Mouse (Mus musculus): ENCODE measurements around the gene Cyp2c55.

The Cyp2c55 gene

DNA sequence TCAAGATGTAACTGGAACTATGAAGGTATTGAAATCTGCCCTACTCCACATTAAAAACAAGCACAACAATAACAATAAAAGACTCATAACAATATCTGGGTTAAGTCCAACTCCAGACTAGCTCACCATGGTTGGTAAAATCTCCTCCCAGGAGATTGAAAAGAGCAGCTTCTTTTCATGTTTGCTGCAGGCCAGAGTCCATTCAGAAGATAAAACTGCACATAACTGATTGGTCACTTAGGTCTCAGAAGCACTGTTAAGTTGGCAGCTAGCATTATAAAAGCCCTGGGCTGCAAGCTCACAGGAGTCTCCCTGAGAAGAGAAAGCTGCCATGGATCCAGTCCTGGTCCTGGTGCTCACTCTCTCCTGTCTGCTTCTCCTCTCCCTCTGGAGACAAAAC is at the start of gene Cyp2c55:
Gene Cyp2c55 (plus strand): TSS at position 305 of the 400 bp plus-strand sequence.
- no peak for DNase-seq (ENCODE audit: low spot score)

DNA sequence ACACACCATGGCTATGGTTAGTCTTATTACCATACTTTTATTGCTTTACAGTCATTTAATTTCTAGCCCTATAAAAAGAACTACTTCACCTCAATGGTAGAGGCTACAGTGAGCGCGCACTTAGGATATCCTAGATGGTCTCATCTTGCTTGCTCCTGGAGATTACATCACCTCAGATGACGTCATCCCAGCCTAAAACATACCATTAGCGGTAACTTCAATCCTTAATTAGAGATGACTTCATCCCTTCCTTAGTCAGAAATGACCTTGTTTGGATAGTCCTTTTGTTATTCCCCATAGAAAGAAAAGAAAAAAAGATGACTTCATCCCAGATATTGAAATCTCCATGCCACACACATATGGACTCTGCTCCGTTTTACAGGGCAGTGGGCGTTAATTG is 36.1 kb upstream of the Cyp2c55 start:
- DNase-seq (ENCODE audit: low spot score), result no peak

DNA sequence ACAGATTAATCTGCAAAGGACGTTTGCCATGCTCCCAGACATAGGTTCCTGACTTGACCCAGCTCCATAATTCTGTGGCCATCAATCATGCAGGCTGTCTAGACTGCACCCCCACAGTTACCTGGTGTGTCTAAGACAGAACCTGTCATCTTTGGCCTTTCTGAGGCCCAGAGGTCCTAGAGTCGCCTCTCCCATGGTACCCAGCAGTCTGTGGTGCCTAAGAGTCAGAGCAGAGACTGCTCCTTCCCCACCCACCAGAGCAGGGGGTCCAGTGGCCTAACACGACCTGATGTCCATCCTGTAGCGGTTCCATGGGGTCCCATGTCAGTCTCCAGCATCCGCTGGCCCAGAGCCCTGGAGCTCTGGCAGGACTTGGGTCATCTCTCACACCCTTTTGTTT is 34.2 kb upstream of the Cyp2c55 start:
- no peak for DNase-seq (ENCODE audit: low spot score)

DNA sequence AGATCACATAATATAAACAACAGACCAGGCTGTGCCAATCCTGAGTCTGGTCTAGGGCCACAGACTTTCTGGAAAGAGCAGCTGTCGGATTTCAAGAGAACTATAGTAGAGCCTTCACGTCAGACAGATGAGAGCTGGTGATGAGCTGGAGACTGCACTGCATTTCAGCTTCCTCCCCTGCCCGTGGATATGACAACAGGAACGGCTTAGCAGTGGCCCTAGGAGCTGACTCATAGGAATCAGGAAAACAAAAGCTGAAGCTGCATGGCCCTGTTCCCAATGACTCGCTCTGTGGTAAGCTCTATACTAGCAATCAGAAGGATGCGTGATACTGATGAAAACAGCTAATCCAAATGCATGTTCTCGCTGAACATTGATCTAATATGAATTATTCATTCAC is 33.2 kb upstream of the Cyp2c55 start:
- DNase-seq (ENCODE audit: low spot score), result no peak

DNA sequence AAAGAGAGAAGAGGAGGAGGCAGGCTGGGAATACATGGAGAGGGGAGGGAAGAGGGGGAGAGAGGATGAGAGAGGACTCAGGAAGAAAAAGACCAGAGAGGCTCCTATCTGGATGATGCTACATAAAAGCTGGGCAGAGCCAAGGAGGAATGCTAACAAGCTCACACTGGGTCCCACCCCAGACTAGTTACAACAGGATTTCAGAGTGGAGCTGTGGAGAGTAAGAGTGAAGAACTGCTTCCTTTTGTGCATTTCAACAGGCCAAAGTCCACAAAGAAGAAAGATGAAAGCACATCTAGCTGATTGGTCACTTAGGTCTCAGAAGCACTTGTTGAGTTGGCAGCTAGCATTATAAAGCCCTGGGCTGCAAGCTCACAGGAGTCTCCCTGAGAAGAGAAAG is 30.6 kb upstream of the Cyp2c55 start:
- no peak for DNase-seq (ENCODE audit: low spot score)

DNA sequence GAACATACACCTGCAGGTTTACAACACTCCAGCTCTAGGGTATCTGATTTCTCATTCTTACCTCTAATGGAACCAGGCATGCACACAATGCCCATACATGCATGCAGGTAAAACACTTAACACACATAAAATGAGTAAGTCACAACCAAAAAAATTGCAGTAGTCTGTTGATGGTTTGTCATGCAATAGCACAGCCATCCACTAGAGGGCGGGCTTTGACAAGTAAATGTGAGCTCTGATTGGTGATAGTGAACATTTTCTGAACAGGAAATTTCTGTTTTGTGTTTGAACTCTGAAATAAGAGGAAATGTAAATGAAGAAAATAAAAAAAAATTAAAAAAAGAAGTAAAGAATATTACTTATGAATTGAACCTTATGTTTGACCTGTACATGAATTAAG is 24.9 kb upstream of the Cyp2c55 start:
- DNase-seq (ENCODE audit: low spot score), result peak; percentile 28

DNA sequence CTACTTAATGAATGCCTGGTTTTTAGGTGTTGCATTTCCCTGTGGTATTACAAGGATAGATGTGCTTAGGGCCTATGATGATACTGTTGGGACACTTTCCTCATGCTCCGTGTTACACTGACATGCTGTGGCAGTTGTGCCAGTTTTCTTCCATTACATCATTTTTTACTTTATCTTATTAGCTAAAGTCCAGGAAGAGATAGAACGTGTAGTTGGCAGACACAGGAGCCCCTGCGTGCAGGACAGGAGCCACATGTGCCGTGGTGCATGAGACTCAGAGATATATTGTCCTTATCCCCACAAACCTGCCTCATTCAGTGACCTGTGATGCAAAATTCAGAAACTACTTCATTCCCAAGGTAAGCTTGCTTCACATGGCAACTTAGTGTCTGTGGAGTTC is 8.6 kb upstream of the Cyp2c55 start:
- DNase-seq (ENCODE audit: low spot score), result no peak

DNA sequence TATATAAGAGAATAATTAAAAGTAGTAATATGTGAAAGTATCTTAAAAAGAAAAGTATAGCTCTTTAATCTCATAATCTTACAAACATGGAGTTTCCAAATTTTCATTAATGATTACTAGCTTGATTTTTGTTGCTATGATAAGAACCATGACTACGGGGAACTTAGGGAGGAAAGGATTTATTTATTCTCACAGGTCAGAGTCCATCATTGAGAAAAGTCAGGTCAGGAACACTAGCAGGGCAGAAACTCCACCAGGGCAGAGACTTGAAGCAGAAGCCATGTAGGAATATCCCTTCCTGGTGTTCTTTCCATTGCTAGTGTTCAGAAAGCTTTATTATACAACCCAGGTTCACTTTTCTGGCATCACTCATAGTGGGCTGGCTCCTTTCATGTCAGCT is 8.1 kb upstream of the Cyp2c55 start:
- DNase-seq (ENCODE audit: low spot score), result no peak

DNA sequence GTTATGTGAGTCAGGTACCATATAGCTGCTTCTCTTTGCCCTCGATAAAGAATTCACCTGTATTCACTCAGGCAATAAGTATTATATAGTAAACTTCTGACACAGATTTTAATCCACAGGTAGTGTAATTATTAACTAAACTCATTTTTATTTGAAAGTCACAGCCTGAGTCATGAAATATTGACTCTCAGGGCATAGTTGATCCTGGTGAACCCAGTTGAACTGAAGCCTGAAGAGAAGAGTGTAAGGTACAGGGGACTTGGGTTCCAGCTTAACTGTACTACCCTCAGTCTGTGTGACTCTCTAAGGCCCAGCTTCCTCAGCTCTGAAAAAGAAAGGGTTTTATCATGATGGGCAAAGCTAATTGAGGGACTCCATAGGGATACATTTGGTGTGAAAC is 1.7 kb upstream of the Cyp2c55 start:
- DNase-seq (ENCODE audit: low spot score), result no peak

DNA sequence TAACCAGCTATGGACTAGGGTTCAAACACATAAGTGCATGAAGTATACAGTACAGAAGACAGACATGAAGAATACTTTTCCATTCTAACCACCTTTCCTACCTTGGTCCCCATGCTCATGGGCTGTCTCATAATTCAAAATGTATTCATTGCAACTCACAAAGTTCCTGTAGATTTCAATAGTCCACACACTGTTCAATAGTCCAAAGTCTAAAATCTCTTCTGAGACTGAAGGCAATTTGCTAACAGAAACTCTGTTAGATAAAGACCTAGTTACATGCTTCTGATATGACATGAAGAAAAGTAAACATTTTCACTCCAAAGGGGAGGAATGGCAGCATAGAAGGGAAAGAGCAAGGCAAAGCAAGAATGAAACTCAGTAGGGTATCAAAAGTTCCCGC is 51.1 kb downstream of the Cyp2c55 start:
- DNase-seq (ENCODE audit: low spot score), result no peak

DNA sequence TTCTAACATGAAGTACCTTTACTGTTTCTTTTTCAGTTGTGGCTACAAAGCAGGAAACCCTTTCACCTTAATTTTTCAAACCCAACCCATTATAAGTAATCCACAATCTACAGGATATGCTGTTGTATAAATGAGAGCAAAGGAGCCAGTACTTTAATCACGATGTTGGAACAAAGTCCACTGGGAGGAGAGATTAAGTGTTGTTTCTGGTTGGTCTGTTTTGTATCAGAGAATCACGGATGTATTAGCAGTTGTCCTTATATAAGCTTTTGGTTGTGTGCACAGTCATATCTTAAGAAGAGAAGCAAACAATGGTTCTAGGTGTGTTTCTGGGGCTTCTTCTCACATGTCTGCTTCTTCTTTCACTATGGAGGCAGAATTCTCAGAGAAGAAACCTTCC is 53.9 kb downstream of the Cyp2c55 start, which contains the start of gene Cyp2c65:
Gene Cyp2c65 (plus strand): TSS at position 297 of the 400 bp plus-strand sequence.
- DNase-seq (ENCODE audit: low spot score), result no peak

All from T-cell, adult 2 months (primary cell).